Mouse (Mus musculus): ENCODE measurements around the gene Megf8. TPM values are rescaled to one million over a fixed set of nuclear protein-coding genes. Genes with fewer than 3 reads are reported as not detected.

The Megf8 gene
- polyA plus RNA-seq, 1 experiment from 2014 or later = 8.1 TPM

DNA sequence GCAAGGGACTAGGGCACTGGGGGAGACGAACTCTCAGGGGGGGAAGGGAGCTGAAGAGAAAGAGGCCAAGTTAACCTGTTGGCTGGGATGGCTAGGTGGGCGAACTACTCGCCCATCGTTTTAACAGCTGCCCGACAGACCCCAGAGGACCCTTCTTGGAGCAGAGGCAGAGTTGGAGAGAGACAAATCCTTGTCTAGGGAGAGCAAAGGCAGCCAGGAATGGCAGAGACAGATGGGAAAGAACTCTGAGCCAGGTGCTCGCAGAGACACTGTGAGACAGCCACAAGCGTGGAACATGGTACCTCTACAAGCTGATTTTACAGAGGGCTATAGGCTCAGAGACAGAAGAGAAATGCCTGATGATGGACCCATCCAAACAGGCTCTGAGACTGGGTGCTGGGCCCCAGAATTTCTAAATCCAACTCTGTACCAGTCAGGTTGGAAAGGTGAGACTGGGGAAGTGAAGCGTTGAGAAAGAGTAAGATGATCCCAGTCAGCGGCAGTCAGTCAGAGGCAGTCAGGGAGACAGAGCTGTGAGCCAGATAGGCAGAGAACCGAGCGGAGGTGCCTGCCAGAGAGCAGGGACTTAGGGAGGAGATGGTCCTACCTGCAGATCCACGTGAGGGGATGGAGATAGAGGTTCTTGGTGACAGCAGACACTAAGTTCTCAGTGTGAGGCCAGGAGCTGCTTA, 52.2 kb downstream of the Megf8 start, which contains the start of gene Cnfn:
Gene Cnfn, minus strand, starts transcription at position 667 of the 692 bp plus-strand sequence.
- H3K27ac ChIP-seq = no peak within 1 kb of the TSS
- no peak within 1 kb of the TSS for H3K4me2 ChIP-seq (replicated peaks)
- H3K9ac ChIP-seq = no peak within 1 kb of the TSS
- H3K9me3 ChIP-seq = no peaks in the 10 kb centered on the region
- ATAC-seq = no peak
- peaks cover 4% of the 10 kb centered on the region; the same call in 1 of the 2 replicates for H3K4me1 ChIP-seq (replicated peaks)
- H3K4me3 ChIP-seq (replicated peaks) = no peak within 1 kb of the TSS
- H3K36me3 ChIP-seq = no peaks in the 10 kb centered on the region
- peaks cover 42% of the 10 kb centered on the region for H3K27me3 ChIP-seq (replicated peaks)
- whole genome bisulfite sequencing = 50% methylated on average over 12 of the region's 12 CpGs

DNA sequence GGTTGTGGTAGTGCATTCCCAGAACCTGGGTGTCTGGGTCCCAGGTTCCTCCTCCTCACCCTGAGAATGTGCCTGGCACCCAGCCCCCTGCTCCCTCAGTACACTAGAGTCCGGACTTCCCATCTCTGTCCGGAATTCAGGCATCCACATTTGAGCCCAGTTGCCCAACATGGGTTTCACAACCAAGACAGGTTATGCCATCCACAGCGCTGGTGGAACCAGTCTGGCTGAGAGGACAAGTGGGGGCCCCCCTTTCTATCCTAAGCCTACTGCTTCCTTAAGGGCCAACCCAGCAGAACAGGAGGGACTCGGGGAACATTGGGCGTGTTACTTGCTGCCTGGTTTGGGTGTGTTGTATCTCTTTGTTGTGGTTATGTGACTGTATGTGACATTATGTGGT, 55.5 kb downstream of the Megf8 start:
- WGBS = 83% methylated on average over 5 of the region's 5 CpGs
- no peak overlapping the region for H3K4me3 ChIP-seq (replicated peaks)

DNA sequence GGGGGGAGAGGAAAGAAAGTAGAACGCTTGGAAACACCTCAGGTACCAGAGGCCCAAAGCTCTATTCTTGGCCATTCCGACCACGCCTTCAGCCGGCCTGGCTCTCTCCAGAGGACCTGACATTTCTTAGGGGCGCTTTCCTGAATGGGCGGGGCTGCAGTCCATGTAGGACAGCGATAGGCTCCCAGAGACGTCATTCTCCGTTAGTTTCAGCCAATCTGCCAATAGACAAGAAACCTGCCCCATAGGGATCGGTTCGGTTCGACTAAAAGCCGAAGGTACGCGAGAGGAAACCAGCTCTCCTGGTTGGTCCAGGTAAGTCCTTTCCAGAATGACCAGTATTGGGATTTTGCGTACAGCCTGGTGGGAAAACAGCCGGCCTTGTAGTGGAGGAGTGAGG, 59.6 kb downstream of the Megf8 start:
- ATAC-seq = peak; percentile 73
- Histone ChIP-seq H3K9ac (no peak overlapping the region), H3K27ac (no peak overlapping the region), H3K27me3 (replicated peaks) (no peaks in the 10 kb centered on the region), H3K4me3 (replicated peaks) (peak overlapping the region; percentile 15), H3K9me3 (no peaks in the 10 kb centered on the region), H3K4me2 (replicated peaks) (peak overlapping the region; percentile 48), H3K36me3 (no peaks in the 10 kb centered on the region), H3K4me1 (replicated peaks) (peaks cover 22% of the 10 kb centered on the region)
- WGBS = 5% methylated on average over 17 of the region's 17 CpGs

More for the DNA sequence above, 55.5 kb downstream of the Megf8 start:
- no peak for ATAC-seq
- no peak overlapping the region for H3K4me2 ChIP-seq (replicated peaks)
- no peak overlapping the region for H3K27ac ChIP-seq
- H3K36me3 ChIP-seq = no peaks in the 10 kb centered on the region
- peaks cover 27% of the 10 kb centered on the region for H3K27me3 ChIP-seq (replicated peaks)
- H3K9ac ChIP-seq = no peak overlapping the region
- peaks cover 13% of the 10 kb centered on the region; the same call in 1 of the 2 replicates for H3K4me1 ChIP-seq (replicated peaks)
- no peaks in the 10 kb centered on the region for H3K9me3 ChIP-seq

DNA sequence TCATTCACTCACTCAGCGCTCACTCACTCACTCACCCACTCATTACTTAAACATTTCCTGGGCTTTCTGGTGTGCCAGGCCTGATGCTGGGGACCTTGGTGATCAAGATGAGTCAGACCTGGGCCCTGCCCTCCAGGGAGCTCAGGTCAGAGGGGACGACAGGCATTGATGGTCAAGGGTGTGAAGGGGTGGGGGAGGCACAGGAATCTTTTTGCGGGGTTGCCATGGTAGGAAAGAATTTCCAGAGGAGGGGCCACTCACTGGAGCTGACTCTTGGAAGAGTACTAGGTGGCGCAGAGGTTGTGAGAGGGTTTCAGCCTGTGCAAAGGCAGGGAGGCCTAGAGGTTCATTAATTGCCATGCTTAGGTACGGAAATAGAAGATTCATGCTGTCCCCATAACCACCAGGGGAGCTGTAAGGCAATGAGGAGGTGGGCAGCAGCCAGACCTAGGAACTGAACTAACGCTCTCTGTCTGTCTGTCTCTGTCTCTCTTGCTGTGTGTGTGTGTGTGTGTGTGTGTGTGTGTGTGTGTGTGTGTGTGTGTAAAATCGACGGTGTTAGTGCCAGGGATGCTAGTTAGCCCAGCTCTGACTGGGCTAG, 60.2 kb downstream of the Megf8 start:
- peaks cover 22% of the 10 kb centered on the region for H3K4me1 ChIP-seq (replicated peaks)
- no peaks in the 10 kb centered on the region; the same call in 1 of the 2 replicates for H3K36me3 ChIP-seq
- H3K9me3 ChIP-seq = no peaks in the 10 kb centered on the region
- H3K4me3 ChIP-seq (replicated peaks) = peak overlapping the region; percentile 15; the same call in 1 of the 2 replicates
- 54% methylated on average over 8 of the region's 8 CpGs for WGBS
- H3K4me2 ChIP-seq (replicated peaks) = peak overlapping the region; percentile 48
- peak; percentile 4; the same call in 1 of the 2 replicates for ATAC-seq
- peak overlapping the region; percentile 32; the same call in 1 of the 2 replicates for H3K9ac ChIP-seq
- H3K27me3 ChIP-seq (replicated peaks) = no peaks in the 10 kb centered on the region
- no peak overlapping the region for H3K27ac ChIP-seq

DNA sequence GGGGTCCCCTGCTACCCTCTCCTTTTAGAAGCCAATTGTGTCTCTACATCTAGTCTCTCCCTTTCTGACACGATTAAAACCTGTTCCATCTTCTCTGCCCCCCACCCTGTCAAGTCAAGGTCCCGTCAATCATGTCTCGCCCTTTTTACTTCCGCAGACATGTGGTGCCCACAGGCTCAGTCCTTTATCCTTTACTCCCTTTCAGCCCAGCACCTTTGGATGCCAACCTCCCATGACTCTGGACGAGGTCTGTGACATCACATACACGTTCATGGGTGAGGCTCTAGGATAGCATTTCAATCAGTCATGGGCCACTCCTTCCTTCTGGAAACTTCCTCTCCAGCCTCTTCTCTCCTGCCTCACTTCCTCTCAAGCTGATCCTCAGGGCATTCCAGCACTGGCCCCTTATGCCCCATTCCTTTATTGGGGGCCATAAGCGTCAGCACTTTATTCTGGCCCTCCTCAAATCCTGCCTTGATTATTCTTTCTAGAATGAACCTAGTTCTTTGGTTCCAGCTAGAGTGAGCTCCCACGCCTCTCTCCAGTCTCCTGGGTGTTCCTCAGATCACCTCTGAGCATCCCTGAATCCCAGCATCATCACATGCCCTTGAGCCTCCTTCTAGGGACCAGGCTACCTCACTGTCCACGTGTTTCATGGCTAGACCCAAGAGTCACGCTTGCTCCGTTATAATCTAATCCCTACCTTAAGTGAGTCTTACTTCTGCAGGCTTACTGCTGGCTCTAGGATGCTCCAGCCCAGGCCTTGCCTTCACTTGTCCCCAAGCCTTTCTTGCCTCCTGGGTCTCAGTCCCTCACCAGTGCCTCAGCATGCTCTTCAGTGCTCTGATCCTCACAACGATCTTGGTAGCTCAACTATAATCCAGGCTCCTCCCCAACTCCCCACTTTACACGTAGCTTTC, 61.5 kb downstream of the Megf8 start:
- no peak overlapping the region for H3K27ac ChIP-seq
- no peak overlapping the region for H3K9ac ChIP-seq
- H3K36me3 ChIP-seq = peaks cover 5% of the 10 kb centered on the region
- no peaks in the 10 kb centered on the region for H3K9me3 ChIP-seq
- 84% methylated on average over 13 of the region's 13 CpGs for WGBS
- H3K4me1 ChIP-seq (replicated peaks) = peaks cover 22% of the 10 kb centered on the region
- H3K27me3 ChIP-seq (replicated peaks) = no peaks in the 10 kb centered on the region
- ATAC-seq = no peak
- no peak overlapping the region for H3K4me2 ChIP-seq (replicated peaks)
- no peak overlapping the region for H3K4me3 ChIP-seq (replicated peaks)

DNA sequence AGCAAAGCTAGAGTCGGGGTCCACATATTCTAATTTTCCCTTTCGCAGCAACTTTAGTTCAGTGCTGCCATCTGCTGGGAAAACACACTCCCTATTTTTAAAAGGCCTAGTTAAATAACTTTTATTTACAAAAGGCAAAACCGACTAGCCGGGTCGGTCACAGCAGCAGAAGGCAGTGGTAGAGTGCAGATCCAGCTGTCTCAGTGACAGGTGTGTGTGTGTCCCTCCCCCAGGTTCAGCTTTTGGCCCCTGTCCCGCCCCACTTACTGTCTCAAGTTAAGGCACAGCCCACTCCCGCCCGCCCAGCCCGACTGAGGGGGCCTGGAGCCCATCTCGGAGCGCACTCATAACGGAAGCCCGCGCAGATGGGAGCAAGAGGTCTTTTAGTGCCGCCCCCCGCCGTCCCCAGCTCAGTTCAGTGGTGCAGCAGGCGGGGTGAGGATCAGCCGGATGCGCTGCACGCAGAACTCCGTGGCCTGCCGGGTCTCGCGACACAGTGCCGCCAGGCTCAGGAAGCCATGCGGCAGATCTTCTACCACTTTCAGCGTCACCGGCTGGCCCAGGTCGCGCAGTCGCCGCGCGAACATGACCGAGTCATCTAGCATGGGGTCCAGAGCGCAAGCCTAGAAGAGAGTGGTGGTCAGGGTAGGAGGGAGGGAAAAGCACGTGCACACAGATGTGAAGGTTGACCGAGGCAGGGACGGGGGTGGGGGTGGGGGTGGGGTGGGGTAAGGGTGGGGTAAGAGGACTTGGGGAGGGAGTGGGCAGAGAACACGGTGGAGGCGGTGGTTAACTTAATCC, 62.8 kb downstream of the Megf8 start:
- Histone ChIP-seq H3K27ac (peak overlapping the region; percentile 60), H3K9ac (peak overlapping the region; percentile 48)
- WGBS = 5% methylated on average over 42 of the region's 42 CpGs

DNA sequence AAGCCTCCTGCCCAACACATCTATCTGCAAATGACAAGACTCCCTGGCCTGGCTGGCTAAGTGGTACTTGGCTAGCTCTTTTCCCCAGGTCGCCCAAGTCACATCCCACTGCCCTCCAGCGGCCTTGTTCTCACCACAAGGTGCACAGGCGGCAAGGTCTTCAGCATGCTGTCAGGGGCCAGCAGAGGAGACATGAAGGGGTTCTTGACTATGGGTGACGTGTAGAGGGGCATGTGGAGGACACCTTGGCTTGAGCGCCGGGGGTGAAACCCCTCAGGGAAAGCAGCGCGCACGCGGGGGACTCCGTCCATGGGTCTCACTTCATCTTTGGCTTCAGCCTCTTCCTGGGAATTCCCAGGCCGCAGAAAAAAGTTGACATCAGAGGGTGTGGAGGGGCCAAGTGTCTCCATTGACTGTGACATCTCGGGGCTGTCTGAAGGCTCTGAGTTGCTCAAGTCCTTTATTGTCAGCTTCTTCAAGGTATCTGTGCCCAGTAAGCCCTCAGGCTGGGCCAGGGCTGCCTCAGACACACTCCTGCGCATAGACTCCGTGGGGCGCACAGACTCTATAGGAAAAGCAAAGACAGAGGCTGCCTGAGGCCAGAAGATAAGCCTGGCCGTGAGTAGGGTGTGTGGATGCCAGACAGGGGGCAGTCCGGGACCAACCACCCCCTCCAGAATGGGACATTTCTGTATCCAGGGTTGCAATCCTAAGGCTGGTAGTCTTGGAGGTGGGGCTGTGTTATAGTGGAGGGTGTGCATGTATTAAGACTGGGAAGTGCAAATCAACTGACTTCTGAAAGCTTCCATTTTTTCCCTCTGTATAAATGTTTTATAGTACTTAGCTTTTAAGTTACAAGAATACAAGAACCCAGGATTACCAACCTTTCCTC, 63.7 kb downstream of the Megf8 start:
- Histone ChIP-seq H3K9me3 (no peaks in the 10 kb centered on the region), H3K4me1 (replicated peaks) (peaks cover 22% of the 10 kb centered on the region), H3K36me3 (peaks cover 15% of the 10 kb centered on the region), H3K27ac (no peak overlapping the region), H3K9ac (no peak overlapping the region), H3K4me2 (replicated peaks) (peak overlapping the region; percentile 83), H3K4me3 (replicated peaks) (no peak overlapping the region), H3K27me3 (replicated peaks) (no peaks in the 10 kb centered on the region)
- no peak for ATAC-seq
- WGBS = 70% methylated on average over 18 of the region's 18 CpGs

More for the DNA sequence above, 62.8 kb downstream of the Megf8 start:
- H3K4me3 ChIP-seq (replicated peaks) = peak overlapping the region; percentile 37
- peak; percentile 67 for ATAC-seq
- no peaks in the 10 kb centered on the region for H3K9me3 ChIP-seq
- H3K4me2 ChIP-seq (replicated peaks) = peak overlapping the region; percentile 83
- peaks cover 22% of the 10 kb centered on the region for H3K4me1 ChIP-seq (replicated peaks)
- no peaks in the 10 kb centered on the region for H3K27me3 ChIP-seq (replicated peaks)
- H3K36me3 ChIP-seq = peaks cover 13% of the 10 kb centered on the region

DNA sequence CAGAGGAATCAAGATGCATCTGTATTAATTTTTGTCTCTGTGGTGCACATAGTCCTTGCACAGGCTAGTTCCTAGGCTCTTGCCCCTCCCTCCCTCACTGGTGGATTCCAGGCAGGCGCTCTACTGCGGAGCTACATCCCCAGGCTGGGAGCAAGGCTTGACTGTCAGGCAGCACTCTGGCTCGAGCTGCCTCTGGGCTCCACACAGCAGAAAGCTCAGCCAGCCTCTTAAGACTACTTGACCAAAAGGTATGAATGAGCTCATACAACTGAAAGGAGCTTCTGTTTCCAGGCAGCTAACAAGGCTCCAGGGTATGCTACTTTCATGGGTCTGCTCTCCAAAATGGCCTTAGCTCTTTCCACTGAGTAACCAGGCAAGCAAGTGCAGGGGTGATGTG, 64.3 kb downstream of the Megf8 start:
- H3K4me2 ChIP-seq (replicated peaks) = no peak overlapping the region

DNA sequence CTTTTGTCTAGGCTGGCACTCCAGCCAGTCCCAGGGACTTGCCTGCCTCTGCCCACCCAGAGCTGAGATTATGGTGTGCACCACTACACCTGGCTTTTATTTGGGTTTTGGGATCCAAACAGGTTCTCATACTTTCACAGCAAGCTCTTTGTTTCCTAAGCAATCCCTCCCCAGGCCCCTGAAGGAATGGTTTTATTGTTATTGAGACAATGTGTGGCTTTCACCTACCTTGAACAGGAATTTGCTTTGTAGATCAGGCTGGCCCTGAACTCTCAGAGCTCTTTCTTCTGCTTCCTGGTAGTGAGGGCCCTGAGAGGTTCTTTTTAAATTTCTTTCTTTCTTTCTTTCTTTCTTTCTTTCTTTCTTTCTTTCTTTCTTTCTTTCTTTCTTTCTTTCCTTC, 65.6 kb downstream of the Megf8 start:
- no peak overlapping the region for H3K9ac ChIP-seq
- H3K9me3 ChIP-seq = no peaks in the 10 kb centered on the region
- ATAC-seq = no peak
- H3K4me2 ChIP-seq (replicated peaks) = no peak overlapping the region
- H3K4me3 ChIP-seq (replicated peaks) = no peak overlapping the region
- peaks cover 15% of the 10 kb centered on the region for H3K36me3 ChIP-seq
- peaks cover 20% of the 10 kb centered on the region for H3K4me1 ChIP-seq (replicated peaks)
- H3K27me3 ChIP-seq (replicated peaks) = no peaks in the 10 kb centered on the region
- no peak overlapping the region for H3K27ac ChIP-seq

More for the DNA sequence above, 64.3 kb downstream of the Megf8 start:
- ATAC-seq = no peak
- no peak overlapping the region for H3K4me3 ChIP-seq (replicated peaks)
- 57% methylated on average over 3 of the region's 3 CpGs for WGBS
- H3K27ac ChIP-seq = no peak overlapping the region
- peaks cover 28% of the 10 kb centered on the region for H3K4me1 ChIP-seq (replicated peaks)
- H3K9ac ChIP-seq = no peak overlapping the region
- no peaks in the 10 kb centered on the region for H3K27me3 ChIP-seq (replicated peaks)
- H3K36me3 ChIP-seq = peaks cover 15% of the 10 kb centered on the region
- H3K9me3 ChIP-seq = no peaks in the 10 kb centered on the region

DNA sequence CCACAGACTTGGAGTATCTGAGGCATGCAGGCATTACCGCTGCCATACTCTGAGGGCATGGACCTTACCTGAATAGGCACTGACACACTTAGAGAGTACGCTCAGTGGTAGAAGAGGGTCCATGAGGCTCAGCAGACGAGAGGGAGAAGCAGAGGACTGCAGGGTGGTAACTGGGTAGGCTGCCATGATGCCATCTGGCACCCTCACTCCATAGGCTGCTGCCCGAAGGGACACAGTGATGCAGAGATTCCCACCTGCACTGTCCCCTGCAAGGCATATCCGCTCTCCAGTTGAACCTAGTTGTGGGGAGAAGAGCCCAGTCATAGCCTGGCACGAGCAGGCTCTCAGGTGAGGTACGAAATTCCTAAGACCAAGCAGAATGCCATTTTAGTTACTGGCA, 66.4 kb downstream of the Megf8 start:
- H3K9me3 ChIP-seq = no peaks in the 10 kb centered on the region
- no peaks in the 10 kb centered on the region for H3K27me3 ChIP-seq (replicated peaks)
- H3K4me2 ChIP-seq (replicated peaks) = no peak overlapping the region
- H3K4me1 ChIP-seq (replicated peaks) = peaks cover 20% of the 10 kb centered on the region
- 91% methylated on average over 7 of the region's 7 CpGs for WGBS
- H3K36me3 ChIP-seq = peaks cover 15% of the 10 kb centered on the region
- ATAC-seq = no peak
- no peak overlapping the region for H3K4me3 ChIP-seq (replicated peaks)
- H3K27ac ChIP-seq = no peak overlapping the region
- H3K9ac ChIP-seq = no peak overlapping the region

DNA sequence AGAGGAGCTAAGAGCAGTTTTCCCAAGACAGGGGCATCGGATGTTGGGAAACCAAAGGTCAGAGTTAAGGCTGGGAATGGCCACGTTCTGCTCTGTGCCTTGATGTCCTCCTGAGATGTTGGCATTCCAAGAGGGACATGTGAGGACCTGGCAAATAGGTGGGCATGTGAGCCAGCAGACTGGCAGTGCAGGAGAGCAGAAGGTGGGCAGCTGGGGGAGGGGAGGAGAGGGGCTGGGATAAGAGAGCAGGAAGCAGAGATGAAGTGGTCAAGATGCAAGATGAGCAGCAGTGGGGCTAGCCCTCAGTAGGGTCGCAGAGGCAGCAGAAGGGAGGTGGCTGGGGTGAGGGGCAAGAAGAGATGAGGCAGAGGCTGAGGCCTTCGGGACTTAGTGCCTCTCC, 66.9 kb downstream of the Megf8 start:
- ATAC-seq = no peak
- H3K36me3 ChIP-seq = peaks cover 15% of the 10 kb centered on the region
- no peak overlapping the region for H3K9ac ChIP-seq
- H3K27ac ChIP-seq = no peak overlapping the region
- H3K27me3 ChIP-seq (replicated peaks) = no peaks in the 10 kb centered on the region
- H3K9me3 ChIP-seq = no peaks in the 10 kb centered on the region
- 84% methylated on average over 4 of the region's 4 CpGs for WGBS
- no peak overlapping the region for H3K4me3 ChIP-seq (replicated peaks)
- H3K4me2 ChIP-seq (replicated peaks) = no peak overlapping the region
- H3K4me1 ChIP-seq (replicated peaks) = peaks cover 20% of the 10 kb centered on the region

All from intestine, embryonic 15.5 days (tissue).